Mouse (Mus musculus) fibroblast of lung, adult 2 months (primary cell): ENCODE measurements around the gene Fzd7.
"Not testable (repeated sequence)": the region's sequence is repeated elsewhere in the genome, so short reads cannot be mapped to it uniquely, and the experiment has no call there.

Experiments
- DNase-seq: peaks from one replicate; pipeline ENCODE4 v3.0.0-alpha.2; 2011; ENCODE audit warnings: low read depth

Fzd7 gene

DNA sequence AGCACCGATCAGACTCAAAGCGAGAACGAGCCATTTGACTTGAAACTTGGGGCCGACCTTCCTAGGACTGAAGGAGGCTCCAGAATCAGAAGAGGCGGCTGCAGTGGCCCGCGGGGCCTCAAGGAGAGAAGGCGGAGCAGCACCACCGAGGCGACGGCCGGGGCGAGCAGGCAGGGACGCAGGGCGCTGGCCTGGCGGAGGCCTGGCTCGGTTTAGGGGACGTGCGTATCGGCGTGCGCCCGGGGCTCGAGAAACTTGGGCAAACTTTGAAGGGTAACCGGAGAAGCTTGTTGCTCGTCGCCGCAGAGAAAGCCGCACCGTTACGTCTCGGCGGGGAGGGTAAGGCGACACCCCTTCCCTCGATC is at the start of gene Fzd7:
TSS of gene Fzd7 (plus strand) at position 94 of the 365 bp plus-strand sequence.
- no peak for DNase-seq

DNA sequence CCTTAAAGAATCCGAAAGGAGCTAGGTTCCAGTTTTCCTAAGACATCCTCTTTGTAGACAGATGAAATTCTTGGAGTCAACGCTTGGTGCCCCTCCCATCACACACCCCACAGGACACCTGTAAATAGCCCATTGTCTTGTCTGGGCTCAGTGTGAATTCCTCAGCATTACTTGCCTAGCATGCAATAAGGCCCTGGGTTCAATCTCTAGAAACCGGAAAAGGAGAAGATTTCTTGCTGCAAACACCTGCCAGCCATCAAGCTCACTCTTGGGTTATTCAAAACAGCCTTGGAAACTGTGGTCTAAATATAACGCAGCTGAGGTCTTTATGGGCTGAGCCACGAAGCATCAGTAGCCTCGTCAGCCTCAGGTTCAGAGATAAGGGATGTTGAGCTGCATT is 48.9 kb upstream of the Fzd7 start:
- no peak for DNase-seq

DNA sequence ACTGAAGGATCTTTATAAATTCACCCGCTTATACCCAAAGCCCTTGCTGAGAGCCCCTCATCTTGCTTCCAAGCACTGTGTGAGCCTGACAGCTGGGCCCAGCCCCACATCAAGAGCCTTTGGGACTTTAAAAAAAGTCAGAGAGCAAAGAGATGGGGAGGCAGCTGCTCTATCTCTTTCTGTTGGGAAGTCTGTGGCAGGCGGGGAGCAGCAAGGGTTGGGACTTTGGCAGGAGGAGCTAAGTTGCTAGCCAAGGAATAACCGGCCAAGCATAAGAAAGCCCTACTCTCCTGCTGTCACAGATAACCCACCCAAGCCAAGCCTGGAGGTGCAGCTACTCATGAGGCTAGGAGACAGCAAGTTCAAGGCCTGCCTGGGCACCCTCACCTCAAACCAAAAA is 48.2 kb upstream of the Fzd7 start:
- DNase-seq: no peak

DNA sequence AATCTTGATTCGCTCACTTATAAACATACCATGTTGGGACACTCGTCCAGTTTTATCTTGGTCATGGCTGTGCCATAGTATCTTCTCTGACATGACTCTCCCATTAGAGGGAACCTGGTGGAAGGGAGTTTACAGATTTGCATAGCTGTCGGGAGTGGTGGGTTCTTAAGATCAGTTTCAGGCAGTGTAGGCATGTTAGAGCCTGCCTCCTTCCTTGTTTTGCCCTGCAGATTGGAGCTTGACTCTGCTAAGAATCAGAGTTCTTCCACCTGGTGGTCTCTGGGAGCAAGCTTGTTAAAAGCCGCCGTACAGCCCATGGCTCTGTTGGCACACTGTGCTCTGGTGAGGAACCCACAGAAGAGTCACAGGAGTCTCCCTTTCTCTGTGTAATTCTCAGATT is 47.0 kb upstream of the Fzd7 start:
- DNase-seq: no peak

DNA sequence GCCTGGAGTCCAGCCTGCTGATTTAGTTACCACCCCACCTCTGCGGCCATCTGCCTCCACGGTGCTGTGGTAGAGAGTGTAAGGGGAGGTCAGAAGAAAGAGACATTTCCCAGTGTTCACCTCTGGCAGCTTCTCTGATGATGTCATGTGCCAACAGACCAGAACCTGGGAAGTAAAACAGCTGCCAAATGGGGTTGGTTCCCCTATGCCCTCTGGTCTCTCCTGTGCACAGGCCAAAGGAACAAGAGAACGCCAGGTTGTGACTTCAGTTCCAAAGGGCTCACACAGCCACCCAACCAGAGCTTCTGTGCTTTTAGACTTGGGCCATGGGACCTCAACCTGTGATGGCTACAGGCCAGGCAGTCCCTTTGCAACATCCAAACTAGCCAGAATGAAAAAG is 45.9 kb upstream of the Fzd7 start:
- DNase-seq: no peak

DNA sequence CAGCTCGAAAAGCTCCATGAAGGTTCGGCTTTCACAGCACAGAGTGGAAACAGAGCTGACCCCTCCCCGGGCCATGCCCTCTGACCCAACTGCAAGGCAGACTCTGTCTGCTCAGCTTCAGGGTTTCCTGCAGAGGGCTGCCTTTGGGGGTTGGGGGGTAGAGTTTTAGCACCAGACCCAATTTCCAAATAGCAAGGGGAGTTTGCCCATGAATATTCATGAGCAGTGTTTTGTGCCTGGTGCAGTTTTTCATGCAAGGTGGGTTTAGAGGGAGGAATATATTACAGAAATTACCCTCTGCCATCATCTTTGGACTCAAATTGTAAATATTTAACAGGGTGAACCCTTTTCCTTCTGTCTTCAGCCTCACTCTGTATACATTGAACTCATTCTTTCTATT is 44.3 kb upstream of the Fzd7 start:
- no peak for DNase-seq

DNA sequence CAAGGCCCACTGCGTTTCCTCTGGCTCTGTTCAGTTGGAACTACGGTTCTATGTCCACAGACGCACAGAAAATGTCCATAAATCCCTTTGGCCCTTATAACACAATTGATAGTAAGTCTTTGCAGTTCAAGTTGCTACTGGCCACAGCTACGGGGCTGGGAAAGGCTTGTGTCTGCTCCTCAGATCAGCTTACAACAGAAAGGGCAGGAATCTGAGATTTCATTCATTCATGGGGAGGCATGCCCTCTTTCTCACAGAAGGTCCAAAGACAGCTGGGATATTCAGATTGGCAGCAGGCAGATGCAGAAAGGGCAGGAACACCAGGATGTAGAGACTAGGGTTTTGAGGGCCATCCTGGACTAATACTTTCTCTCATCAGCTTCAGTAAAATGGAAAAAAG is 43.9 kb upstream of the Fzd7 start:
- no peak for DNase-seq

DNA sequence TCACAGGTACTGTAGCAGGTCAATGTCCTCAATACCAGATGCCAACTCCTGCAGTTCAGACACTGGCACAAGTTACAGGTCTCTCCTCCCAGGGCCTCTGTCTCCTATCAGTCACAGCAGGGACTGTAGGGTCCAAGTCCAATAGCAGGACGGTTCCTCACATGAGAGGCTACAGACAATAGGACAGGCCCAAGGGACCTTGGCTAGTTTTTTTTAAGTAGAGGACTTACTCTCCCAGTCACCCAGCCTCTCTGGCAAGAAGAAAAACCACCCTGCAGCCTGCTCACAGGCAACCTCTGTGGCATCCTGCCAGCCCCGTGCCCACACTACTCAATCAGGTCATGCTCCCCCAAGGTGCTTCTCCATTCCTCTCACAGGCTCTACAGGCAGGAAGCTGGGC is 43.0 kb upstream of the Fzd7 start:
- no peak for DNase-seq

DNA sequence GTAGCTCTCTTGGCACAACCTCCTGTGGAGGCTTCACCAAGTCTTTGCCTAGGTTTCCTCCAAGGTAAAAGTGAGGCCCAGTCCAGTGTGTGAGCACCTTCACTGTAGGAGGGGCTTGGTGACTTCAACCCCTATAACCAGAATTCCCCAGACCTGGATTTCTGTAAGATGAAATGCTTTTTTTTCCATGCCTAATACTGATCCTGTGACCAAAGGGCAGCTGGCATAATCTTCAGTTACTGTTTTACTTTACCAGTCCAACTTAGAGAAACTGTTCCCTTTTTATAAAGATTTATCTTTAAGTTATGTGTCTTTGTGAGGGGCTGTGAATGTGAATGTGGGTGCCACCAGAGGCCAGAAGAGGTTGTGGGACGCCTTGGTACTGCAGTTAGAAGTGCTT is 42.3 kb upstream of the Fzd7 start:
- DNase-seq: no peak

DNA sequence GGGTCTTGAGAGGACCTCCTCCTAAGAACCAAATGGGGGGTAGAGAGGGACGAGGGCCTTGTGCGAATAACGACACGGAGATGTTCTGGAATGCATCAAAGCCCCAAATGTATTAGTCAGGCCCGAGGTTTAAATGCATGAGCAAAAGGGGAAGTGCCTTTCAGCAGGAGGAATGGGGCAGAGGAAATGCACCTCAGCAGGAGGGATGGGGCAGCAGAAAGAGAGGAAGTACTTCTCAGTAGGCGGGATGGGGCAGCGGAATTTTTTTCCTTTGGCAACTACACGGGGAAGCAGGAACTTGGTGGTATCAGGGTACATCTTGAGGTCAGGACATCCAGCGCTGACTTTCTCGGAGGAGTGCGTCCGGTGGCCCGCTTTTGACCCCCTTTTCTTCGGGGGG is 39.5 kb upstream of the Fzd7 start:
- not testable (repeated sequence) for DNase-seq

DNA sequence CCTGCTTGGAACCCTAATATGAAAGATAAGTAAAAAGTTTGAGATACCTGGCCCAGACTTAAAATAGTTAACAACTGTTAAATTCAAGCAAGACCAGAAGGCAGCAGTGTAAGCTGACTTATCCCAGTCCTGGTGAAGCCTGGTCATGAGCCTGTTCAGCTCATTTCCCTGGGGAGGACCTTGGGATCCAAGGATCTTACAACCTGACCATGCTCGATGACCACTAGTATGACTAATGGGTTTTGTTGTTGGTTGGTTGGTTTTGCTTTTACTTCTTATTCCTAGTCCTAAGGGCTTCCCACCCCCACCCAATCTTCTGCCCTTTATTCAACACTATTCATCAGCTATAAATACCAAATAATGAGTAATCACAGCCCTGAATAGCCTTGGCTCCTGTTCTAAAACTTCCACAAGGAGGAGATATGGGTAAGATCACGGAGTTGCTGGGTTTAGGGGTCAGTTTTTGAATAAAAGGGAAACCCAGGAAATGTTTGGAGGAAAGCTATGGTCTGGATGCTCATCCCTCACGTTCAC is 38.0 kb upstream of the Fzd7 start:
- no peak for DNase-seq

DNA sequence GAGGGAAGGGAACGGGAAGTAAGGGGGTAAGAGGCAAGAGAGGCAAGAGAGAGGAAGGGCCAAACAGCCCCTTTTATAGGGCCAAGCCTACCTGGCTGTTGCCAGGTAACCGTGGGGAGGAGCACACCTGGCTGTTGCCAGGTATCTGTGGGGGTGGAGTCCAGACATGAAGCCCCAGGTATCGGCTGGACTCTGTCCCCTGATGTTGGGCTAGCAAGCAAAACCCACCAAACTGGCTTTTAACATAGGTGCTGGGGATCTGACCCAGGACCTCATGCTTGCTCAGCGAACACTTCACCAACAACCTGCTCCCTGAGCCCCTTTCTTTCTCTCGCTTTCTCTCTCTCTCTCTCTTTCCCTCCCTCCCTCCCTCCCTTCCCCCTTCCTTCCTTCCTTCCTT is 37.0 kb upstream of the Fzd7 start:
- DNase-seq: no peak

DNA sequence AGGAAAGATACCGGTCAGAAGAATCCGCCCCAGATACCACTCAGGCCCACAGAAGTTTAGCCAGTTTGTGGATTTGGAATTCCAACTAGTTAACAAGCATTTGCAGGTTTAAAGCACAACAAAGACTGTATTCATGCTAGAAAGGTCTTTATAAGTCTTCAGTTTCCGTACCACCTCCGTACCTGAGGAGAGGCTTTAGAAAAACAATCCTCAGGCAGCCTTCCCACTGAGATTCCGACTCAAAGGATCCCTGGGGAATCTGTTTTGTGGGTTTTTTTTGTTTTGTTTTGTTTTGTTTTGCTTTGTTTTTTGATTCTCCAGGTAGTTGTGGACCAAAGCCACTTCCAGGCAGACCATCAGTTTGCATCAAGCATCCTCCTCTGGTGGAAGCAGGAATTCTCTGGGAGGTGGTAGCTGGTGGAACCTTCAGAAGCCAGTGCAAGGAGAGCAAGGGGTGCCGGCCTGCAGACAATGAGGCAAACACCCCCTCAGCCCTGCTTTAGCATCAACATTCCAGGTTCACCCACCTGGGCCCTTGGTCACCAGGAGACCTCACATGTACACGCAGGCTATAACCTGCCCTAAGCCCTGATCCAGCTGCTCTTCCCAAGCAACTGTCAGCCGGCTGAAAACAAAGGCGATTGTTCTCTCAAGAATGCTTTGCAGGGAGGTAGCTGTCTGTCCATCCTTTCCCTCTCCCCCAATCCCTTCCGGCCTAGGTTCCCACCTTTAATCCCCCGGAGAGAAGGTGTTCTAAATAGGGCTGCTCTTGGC is 33.5 kb upstream of the Fzd7 start:
- DNase-seq: no peak

DNA sequence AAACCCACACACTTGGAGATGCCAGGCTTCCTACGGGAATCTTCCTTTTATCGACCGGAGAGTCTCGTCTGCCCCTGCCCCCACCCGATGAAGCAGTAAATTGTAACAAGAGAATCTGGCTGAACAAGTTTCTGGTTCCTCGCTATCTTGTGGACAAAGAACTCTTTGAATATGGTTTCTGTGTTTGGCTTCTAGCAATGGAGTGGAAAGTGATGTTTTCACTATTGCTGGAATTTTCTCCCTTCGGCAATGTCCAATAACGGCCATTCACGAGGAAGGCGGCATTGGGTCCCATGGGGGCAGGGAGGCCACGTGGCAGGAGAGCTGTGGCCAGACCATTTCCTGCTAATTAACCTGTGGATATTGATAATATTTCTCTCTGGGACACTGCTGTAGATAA is 32.8 kb upstream of the Fzd7 start:
- no peak for DNase-seq

DNA sequence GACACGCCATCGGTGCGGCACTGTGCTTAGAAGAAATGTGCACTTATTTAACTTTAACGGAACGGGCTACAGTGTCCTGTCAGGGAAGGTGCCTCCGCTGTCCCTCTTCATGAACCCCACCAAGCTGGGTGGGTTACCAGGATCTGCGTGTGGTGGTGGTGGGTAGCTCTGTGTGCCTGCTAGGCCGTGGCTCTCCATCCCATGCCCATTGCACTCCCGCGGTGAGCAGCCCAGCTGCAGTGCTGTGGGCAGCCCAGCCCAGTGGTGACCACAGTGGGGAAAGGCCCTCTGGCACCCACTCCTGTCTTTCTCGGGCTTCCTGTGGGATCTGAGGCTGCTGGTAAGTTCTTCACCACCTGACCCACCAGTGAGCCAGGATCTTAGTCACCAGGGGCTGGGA is 31.3 kb upstream of the Fzd7 start:
- no peak for DNase-seq

DNA sequence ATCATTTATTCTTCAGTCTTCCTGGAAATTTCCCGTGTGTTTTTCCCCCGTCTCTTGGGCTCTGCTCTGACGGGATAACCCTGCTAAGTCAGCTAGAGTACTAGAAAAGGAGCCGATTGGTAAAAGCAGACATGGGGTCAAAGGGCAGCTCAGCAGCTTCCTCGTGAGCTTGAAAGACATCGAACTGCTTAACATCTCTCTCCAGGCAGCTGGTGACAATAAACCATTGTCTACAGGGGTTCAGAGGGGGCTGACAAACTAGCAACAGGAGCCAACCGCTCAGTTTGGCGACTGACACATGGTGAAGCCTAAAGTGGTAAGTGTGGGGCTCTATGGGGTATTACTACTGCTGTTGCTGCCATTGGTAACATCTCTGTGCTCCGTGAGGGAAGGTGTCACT is 30.6 kb upstream of the Fzd7 start:
- no peak for DNase-seq

DNA sequence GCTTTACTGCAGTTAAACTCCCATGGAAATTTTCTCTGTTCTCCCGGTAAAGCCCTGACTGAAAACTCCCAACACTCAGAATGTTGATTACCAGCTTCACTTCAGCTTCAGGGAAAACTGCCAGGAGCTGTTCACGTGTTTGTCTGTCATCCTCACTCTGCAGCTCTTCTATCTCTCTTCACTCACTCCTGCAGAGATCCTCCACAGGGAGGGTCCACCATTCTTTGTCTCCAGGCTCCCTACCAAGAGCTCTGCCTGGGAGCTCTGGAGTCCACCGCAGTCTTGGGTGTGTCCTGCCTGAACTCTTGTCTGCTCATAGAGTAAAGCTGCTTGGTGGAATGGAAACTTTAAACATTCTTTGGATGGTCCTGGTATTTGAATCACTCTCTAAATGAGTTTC is 25.4 kb upstream of the Fzd7 start:
- DNase-seq: no peak

DNA sequence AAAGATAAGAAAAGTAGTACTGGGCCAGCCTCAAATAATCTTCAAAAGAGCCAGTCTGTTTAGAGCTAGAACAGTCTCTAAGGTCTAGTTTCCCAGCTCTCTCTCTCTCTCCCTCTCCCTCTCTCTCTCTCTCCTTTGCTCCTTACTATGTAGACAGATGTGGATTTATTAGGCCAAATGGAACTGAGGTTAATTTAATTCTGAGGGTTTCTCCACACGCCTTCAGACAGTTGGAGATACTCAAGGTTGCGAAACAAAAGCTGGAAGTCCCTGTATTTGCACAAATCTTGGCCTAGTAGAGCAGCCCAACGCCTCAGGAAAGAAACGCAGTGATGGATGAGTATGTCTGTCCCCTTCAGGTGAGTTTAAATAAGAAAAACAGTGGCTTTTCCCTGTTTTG is 24.4 kb upstream of the Fzd7 start:
- no peak for DNase-seq

DNA sequence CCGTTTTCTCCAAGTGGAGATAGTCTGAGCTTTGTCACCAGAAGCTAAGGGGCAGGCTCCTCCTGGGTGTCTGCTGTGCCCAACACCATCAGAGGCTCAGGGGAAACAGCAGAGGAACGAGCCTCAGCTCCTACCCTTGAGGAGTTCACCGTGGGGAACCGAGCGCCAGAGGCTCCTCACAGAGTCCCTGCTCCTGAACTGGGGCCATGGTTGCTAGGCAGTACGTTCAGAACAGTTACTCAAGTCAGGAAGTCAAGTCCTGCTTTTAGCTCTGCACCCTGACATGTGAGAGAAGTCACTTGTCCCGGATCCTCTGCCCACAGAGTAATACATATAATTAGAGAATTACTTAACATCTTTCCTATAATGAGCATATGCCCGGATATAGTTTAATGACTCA is 23.3 kb upstream of the Fzd7 start:
- DNase-seq: no peak

DNA sequence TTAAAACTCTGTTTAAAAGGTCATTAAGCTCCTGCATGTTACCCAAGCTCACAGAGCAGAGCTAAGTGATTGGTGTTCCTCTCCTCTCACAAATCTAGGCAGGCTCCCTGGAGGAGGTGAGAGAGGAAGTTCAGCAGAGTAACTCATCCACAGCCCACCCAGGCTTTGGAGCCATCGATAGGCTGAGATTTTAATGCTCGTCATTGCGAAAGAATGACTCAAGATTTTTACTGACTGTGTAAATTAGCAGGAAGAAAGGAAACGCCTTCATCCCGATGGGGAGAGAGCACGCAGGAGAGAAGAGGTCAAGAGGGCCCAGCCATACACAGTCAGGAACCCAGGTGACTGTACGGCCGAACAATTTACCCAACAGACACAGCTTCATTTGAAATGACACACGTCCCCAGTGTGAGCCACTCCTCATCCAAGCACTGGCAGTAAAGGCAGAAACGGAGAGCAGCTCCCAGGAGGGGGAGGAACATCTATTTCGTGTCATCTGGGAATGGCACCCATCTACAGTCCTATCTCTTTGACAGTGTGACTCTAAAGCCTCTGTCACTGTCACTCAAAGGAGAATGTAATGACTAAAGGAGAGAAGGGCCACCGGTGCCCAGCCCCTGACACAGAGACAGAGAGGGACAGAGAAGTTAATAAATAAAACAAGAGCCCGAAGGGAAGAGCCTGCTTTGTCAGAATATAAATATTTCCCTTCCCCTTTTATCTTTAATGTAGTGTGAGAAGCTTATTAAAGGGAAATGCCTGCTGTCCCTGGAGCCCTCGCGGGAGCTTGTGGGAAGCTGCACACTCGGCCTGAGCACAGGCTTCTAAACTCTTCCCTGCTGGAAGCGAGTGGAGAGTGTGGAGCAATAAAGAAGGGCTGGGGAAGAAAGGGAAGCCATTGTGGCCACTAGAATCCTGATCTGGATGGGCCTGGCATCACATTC is 17.3 kb upstream of the Fzd7 start:
- DNase-seq: no peak

DNA sequence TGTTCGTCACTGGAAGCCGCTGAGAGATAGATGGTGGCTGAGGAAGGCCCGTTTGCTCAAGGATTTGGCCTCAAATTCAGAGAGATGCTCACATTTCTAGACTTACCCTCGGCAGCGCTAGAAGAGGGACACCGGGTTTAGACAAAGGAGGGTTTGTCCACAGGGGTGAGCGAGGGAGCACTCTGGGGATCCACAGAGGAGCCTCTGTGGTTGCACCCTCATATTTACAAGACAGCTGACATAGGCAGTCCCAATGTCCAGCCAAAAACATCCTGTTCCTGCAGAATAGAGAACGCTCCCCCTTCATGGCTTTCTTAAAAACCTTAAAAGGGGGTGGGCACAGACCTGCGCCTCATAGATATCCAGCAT is 16.6 kb upstream of the Fzd7 start:
- DNase-seq: no peak

DNA sequence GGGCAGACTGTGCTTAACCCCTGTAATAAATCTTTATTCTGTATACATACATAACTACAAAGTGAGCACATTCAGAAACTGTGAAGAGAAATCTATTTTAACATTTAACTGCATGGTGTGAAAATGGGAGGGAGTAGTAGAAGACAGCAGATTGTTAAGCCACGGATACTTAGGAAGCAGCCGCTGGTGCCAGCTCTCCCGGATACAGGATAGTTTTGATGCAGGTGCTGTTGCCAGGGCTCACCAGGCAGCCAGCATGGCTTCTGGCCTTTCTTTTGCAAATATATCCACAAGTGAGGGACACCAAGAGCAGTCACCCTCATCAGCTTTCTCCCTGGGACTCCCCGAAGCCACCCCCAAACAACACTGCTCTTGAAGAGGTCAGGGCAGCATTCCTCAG is 13.1 kb upstream of the Fzd7 start:
- no peak for DNase-seq

DNA sequence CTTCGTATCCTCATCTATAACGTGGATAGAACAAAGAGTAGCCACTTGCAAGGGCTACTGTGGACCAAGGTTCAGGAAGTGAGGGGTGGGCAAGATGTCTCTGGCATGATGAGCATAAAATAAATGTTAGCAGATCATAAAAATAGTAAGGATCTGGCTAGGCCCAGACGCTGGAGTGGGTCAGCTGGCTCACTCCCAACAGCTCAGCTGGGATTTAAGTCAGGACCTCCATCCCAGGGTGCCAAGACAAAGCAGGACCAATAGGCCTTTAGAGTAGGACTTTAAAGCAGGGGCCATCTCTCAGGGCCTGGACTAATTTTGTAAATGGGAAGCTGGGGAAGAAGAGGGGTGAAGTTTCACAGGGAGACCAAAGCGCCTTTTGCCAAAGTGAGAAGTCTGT is 11.5 kb upstream of the Fzd7 start:
- no peak for DNase-seq
